Mouse (Mus musculus): ENCODE measurements around the gene Myo16.

- TF ChIP-seq CTCF (IDR thresholded peaks at IDR 0.05; ENCODE audit: borderline replicate concordance, insufficient read depth, low read length) (no peak), POLR2A (IDR thresholded peaks at IDR 0.05; ENCODE audit: low read depth, low read length) (no peak)
These were observed 395.7 kb downstream of the Myo16 start for GRCm38 (mm10) chr8:10549434-10549833.
